Mouse (Mus musculus): ENCODE results near the gene Zfp286.
A peak's percentile ranks its signal among the peaks of the same experiment; 100 is the strongest.

Zfp286 gene

DNA sequence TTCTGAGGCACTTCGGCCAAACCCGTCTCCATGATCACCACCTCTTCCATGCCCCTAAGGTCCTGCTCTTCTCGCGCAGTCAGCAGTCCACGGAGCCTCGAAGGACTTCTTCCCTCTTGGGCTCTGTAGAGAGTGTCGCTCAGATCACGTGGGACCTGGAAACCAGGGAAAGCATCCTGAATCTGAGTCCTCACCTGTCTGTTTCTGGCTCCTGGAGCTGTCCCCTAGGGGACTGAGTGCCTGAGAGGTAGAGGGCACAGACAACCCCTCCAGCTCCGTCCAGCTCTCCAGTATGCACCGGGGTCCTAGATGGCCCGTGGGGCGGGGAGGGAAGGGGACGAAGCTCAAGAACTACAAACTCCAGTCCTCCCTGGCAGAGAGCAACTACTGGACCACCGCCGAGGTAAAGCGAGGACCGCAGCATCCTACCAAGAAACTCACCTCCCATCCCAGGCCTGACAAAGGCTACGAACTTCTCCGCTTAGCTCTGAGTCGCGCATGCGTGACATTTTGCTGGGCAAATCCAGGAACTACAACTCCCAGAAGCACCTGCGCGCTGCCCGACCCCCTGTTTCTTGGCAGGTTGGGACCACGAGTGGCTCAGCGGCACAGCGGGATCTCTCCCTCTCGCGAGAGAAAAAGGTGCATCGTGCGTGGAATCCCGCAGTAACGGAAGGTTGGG, at the start of gene Zfp286:
Gene Zfp286 (minus strand): TSS at position 528 of the 682 bp plus-strand sequence.
- peak; percentile 75 for DNase-seq (ENCODE audit: low spot score)

DNA sequence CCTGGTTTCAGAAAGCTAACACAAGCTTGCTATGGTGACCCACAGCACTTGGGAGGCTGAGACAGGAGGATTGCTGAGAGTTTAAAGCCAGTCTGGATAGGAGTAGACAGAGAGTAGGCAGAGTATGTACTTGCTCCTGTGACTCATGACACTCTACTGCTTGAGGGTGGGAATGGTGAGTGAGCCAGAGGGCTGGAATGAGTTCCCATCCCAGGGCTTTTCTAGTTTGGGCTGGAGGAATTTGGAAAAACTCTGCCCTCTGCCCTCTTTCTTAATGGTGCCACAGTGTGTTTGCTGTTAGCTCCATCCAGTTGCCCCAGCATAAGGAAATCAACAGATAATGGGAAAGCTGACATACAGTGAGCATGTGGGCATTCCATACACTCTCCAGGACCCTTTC, 42.6 kb upstream of the Zfp286 start:
- DNase-seq (ENCODE audit: low spot score) = no peak

- no peak for DNase-seq (ENCODE audit: low spot score)
Observed at GRCm38 (mm10) chr11:62830387-62830786, 41.1 kb upstream of the Zfp286 start.

DNA sequence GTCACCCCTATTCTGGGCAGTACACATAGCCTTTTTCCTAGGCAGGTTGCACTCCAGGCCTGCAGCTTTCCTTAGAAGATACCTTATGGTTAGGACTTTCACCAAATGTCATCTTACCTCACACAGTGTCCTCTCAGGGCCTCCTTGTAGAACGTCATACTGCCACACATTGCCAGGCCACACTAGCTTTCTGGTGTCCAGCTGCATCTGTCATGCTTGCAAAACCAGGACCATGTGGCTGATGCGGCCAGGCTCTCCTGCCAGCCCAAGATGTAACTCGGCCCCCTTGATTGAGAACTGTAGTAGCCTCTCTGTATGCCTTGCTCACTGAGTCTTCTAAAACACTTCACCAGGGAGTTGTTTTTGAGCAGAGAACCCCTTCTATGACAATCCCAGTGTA, 38.6 kb upstream of the Zfp286 start:
- DNase-seq (ENCODE audit: low spot score) = no peak

DNA sequence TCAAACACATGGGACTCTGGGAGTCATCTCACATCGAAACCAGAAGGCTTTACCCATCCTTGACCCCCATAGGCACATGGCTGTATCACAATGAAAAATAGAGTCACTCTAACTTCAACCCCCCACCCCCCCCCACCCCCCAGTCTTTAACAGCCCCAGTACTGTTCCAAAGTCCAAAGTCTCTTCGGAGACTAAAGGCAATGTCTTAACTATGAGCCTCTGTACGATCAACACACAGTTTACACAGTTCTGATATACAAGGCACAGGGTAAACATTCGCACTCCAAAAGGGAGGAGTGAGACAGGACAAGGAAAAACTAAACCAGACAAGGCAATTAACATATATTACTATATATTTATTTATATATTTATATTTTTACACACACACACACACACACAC, 37.9 kb upstream of the Zfp286 start:
- no peak for DNase-seq (ENCODE audit: low spot score)

DNA sequence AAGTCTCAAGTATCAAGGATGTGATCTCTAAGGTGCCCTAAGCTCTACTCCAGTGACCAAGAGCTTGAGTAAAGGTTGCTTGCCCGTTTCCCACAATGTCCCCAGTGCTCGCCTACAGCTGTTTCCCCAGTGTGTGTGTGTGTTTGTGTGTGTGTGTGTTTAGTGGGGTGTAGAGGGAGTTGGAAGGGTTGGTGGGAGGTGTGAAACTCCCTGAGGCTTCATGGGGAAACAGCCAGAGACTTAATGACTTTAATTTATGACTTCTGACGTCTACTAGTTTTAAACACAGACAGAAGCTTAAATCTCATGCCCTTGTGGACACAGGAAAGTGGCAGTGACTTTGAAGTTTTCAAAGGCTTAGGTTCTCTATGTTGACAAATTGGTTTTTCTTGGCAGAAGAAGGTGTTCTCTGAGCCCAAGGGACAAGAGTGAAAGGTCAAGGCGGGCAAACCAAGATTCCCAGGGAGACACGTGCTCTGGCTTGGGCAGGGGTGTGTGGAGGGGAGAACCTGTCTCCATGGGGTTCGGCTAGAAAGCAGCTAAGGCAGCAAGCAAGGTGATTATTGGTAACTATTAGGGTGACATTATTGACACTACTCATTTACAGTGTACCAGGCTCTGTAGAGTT, 37.0 kb upstream of the Zfp286 start:
- no peak for DNase-seq (ENCODE audit: low spot score)

DNA sequence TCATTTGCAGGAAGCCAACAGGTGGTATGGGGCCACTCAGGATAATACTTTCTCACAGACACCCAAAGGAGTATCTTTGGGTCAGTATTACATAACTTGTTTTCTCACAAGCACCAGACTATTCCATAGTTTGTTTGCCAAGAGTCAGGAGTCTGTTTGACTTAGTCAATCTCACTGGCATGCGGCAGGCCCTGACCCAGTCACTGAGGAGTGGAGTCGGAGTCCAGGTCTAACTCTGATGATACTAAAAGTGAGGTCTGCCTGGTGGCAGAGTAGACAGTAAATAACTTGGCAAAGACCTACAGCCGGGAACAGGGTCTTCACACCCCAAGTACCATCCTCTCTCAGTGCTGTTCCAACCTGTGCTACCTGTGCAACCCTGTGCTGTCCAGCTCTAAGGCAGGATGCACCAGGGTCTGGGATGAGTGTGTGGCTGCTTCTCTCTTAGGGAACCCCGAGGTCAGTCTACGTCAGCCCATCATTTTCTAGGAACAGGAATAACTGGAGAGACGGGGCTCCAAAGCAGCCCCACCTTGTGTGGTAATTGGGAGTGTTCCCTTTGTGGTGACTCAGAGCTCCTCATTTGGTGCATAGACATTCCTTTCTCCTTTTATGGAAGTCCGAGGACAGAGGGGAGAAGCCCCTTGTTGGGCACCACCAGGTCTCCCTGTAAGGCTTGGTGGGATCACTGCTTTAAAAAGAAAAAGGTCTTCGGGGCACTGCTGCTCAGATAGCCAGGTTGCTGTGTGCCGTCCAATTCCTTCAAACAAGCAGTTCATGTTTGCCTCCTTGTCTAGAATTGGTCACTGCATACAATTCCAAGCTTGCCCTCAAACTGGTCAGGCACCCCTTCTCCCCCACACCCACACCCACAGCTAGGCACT, 36.2 kb upstream of the Zfp286 start:
- no peak for DNase-seq (ENCODE audit: low spot score)

GRCm38 (mm10) chr11:62824211-62824610, 34.9 kb upstream of the Zfp286 start:
- no peak for DNase-seq (ENCODE audit: low spot score)

- DNase-seq (ENCODE audit: low spot score) = no peak
Observed at GRCm38 (mm10) chr11:62821893-62822292, 32.6 kb upstream of the Zfp286 start.

- DNase-seq (ENCODE audit: low spot score) = no peak
Observed at GRCm38 (mm10) chr11:62820661-62821437, 31.6 kb upstream of the Zfp286 start.

DNA sequence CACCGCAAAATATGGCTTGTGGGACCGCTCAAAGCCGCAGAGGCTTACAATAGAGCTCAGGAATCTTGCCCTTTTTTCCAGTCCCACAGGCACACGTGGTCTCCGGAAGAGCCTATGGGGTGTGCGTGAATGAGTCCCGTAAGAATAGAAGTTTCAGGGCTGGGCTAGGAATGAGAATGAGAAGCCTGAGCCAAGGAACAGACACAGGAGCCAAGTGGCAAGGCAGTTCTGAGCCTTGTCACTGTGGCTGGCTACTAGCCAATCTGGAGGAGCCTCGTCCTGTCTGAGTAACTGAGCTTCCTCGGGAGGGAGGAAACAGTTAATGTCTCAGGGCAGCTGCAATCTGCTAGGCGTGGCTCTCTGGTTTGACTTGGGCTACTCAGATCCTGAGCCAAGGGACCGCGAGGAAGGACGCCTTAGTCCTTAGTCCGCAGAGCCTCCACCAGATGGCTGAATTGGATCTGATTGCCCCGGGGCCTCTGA, 30.8 kb upstream of the Zfp286 start, which contains the start of gene Trim16:
Gene Trim16 (plus strand): TSS at position 173 of the 483 bp plus-strand sequence.
- no peak for DNase-seq (ENCODE audit: low spot score)

- DNase-seq (ENCODE audit: low spot score) = no peak
Observed at GRCm38 (mm10) chr11:62819059-62819686, 29.9 kb upstream of the Zfp286 start.

- DNase-seq (ENCODE audit: low spot score) = no peak
Observed at GRCm38 (mm10) chr11:62816591-62816990, 27.3 kb upstream of the Zfp286 start.

DNA sequence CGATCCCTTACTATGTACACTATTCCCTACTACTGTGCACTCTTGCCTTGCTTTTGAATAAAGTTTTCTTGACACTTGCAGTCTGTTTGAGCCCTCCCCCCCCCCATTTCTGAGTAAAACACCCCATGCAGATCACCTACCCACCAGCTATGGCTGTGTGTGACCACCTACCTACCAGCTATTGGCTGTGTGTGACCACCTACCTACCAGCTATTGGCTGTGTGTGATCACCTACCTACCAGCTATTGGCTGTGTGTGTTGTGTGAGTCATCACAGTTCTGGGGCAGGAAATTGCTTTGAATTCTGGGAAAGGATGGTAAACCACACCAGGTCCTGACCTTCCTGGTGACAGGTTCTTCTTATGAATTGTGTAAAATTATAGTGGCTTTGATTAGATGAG, 26.2 kb upstream of the Zfp286 start:
- no peak for DNase-seq (ENCODE audit: low spot score)

GRCm38 (mm10) chr11:62814625-62815024, 25.4 kb upstream of the Zfp286 start:
- no peak for DNase-seq (ENCODE audit: low spot score)

DNA sequence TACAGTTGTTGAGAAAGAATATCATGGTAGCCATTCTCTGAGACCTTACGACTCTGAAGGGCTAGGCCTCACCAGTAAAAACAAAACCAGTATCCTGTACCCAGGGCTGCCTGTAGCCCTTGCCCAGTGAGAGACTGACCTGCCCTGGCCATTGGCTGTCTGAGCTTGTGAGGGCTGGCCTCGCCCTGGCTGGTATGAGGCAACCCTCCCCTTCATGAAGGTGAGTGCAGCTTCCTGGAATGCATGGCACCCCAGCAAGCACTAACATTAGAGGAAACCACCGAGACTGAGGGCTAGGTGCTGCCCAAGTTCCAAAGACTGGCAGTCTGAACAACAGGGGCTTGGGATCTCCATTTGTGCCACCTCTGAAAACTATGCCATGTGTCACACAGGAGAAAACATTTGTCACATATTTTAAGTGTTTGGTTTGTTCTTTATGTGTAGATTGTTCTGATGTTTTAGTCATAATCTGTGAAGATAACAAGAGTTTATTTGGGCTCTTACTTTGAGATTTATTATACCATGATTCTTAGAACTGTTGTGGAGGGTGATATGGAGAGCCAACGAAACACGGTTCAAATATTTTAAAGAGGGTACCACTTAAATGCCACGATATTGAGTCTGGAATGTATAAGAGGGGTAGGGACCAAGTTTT, 24.8 kb upstream of the Zfp286 start:
- DNase-seq (ENCODE audit: low spot score) = no peak

DNA sequence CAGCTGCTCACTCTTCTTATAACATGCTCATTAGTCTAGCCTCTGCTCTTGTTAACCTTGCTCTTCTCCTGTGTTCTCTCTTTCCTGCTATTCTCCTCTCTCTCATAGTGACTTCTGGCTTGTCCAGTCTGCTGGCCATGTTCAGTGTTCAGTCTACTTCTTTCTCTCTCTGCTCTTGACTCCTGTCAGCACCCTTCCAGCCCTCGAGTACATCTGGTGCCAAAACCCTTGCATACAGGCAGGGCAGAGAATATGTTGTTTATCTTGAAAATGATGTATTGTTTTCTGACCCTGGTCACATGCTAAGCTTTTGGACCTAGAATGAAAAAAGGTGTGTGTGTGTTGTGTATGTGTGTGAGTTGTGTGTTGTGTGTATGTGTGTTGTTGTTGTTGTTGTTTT, 24.2 kb upstream of the Zfp286 start:
- no peak for DNase-seq (ENCODE audit: low spot score)

DNA sequence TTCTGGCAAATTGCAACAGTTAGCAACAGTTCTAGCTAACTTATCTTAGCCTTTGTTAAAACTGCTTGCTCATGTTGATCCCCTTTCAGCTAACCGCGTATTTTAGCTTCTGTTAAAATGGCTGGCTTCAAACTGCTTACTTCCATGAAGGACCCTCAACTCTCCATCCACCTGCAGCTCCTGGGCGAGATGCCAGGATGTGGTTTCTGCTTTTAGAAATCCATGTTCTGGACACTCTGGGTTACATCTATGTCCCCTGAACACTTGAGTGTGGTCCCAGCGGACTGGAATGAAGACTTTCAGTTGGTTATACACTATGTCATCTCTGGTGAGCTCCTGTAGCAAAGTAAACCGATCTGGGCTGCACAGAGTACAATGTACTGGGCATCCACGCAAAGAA, 23.0 kb upstream of the Zfp286 start:
- no peak for DNase-seq (ENCODE audit: low spot score)

DNA sequence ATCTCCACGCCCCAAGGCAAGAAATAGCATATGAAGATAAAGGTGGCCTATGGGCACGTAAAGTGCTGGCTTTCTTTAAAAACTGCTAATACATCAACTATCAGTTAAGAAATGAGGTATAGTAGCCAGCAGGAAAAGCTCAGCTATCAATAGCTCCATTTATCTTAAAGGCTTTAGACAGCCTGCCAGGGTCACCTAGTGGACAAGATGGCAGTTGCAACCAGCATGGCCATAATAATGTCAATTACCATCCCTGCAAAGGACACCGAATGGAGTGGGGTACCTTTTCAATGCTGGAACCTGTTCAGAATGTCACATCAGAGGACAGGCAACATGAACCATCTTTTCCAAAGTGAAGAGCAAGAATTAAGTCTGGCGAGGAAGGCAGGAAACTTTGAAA, 19.9 kb upstream of the Zfp286 start:
- DNase-seq (ENCODE audit: low spot score) = no peak

DNA sequence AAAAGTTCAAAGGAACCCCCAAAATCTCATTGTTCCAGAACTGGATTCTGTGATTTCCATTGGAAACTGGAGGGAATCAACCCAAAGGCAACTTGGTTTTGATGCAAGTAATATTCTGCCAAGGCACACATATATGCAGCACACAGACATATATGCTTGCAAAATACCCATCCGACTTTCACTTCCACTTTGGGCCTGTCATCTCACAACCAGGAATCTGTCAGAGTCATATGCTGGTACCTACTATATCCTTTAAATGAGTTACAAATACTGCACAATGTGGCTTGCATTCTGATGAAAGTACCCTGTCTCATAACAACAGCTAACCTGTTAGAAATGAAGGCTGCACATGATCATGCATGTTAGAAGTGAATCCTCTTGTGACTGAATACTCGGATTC, 18.7 kb upstream of the Zfp286 start:
- DNase-seq (ENCODE audit: low spot score) = no peak

- DNase-seq (ENCODE audit: low spot score) = no peak
Observed at GRCm38 (mm10) chr11:62804119-62804518, 14.9 kb upstream of the Zfp286 start.
